Mouse (Mus musculus) layer of hippocampus, adult 18-20 months (tissue): Measurements from ENCODE around the gene 4931400O07Rik. TPM values are rescaled to one million over a fixed set of nuclear protein-coding genes. Genes with fewer than 3 reads are reported as not detected.

Source experiments
- DNase-seq, 2 experiments: peaks; one replicate each; pipeline ENCODE4 v3.0.0; 2022; ENCODE audit warnings: low spot score in 2 of 2
- long read RNA-seq: library from polyadenylated mRNA; stranded (forward); transcript quantifications from one replicate; pipeline ENCODE4 v2.0.0, GENCODE M21; 2021
- total RNA-seq, 2 experiments: library from RNA; stranded (reverse); gene quantifications; 2 replicates each; pipeline ENCODE4 v1.2.3; 2021

Gene 4931400O07Rik
- total RNA-seq, result not detected
- long read RNA-seq, result 0 reads

- no peak for DNase-seq
Observed at GRCm38 (mm10) chrX:62467691-62468090, at the start of gene 4931400O07Rik. Gene 4931400O07Rik (plus strand): TSS chrX:62467991.

Other genes with a start within 250 kb of the 4931400O07Rik start
- gene 4933402E13Rik, start 184.5 kb upstream of the 4931400O07Rik start, total RNA-seq, result not detected